In the genomic region with DNA sequence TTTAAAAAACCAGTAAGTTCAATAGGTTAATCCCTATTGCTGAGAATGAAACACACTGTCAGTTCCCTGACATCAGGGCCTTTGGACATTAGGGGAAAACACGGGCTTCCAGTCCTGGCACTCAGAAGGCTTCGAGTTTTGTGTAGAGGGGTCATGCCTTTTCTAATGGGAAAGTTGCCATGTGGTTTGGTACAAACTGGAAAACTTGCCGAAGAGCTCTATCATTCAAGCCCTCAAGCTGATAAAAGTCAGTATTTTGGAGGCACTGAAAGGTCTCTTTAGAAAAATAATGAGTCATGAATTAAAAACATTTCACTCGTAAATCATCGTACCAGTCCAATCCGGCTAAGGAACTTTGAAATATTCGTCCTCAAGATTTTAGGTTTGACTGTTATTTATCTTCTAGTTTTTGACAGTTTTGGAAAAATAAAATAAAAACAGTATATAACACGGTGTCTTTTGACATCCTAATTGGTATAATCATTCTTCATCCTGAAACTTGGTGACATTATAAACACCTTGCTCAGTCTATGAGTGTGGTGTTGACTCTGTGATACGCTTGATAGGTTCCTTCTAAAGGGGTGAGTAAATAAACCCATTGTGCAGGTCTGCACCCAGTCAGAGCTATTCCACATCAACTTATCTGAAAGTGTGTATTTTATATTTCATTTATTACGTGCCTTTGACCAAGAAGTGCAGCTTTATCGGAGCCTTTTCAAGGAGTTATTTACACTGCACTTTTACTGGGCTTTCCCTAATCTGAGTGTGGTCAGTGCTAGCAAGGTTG, we compare ENCODE assay signal across 13 mouse cellular contexts.
A peak's percentile ranks its signal among the peaks of the same experiment; 100 is the strongest.
DNase-seq lines count a peak whose midpoint lies in the region; ATAC-seq and TF ChIP-seq lines count a peak whose summit lies in the region.
"Had no signal": no experiment of that assay in that cellular context is flagged by ENCODE, and none has a peak within 500 bp of the region (broad histone marks: within the 10 kb centered on the region; RNA-seq: fewer than 3 reads in every experiment).

No protein-coding gene starts in this region.

- no peak overlapping the region for H3K27ac ChIP-seq in intestine, embryonic 15.5 days
- no peak overlapping the region for H3K27ac ChIP-seq in intestine, embryonic 16.5 days (ENCODE audit: low read length)
- H3K27ac ChIP-seq in lung, postnatal 0 days (ENCODE audit: low read length), result no peak overlapping the region
- H3K27ac ChIP-seq in stomach, postnatal 0 days (replicated peaks), result no peak overlapping the region
- H3K27ac ChIP-seq: hindbrain, embryonic 10.5 days had no signal

- peak; percentile 49 for DNase-seq in lung, postnatal 0 days (ENCODE audit: low spot score)
- DNase-seq in lung, adult 2 months, result no peak
- DNase-seq in fibroblast of lung, adult 2 months (ENCODE audit: low read depth), result peak; percentile 82
- DNase-seq in stomach, postnatal 0 days (ENCODE audit: low spot score), result peak; percentile 19
- no peak for DNase-seq in gastrocnemius, postnatal 36 days
- DNase-seq: cerebellum, adult 9-11 months; right cerebral cortex, postnatal 4 days had no signal

- no peak overlapping the region for H3K9ac ChIP-seq in intestine, embryonic 15.5 days
- H3K9ac ChIP-seq in intestine, embryonic 16.5 days (ENCODE audit: low read depth, low read length), result no peak overlapping the region
- no peak overlapping the region for H3K9ac ChIP-seq in lung, postnatal 0 days (replicated peaks; ENCODE audit: low read depth)
- H3K9ac ChIP-seq in stomach, postnatal 0 days (ENCODE audit: low read length), result no peak overlapping the region

- WGBS in intestine, embryonic 15.5 days, result 66% methylated on average over 11 of the region's 11 CpGs
- 57% methylated on average over 11 of the region's 11 CpGs for WGBS in intestine, embryonic 16.5 days
- 37% methylated on average over 11 of the region's 11 CpGs for whole genome bisulfite sequencing in lung, postnatal 0 days
- 52% methylated on average over 11 of the region's 11 CpGs for WGBS in lung, adult 2 months
- WGBS in stomach, postnatal 0 days, result 32% methylated on average over 11 of the region's 11 CpGs

- no peak overlapping the region for H3K4me3 ChIP-seq in intestine, embryonic 15.5 days (replicated peaks)
- H3K4me3 ChIP-seq in intestine, embryonic 16.5 days (ENCODE audit: low read length), result no peak overlapping the region
- H3K4me3 ChIP-seq in lung, postnatal 0 days (ENCODE audit: low read depth, low read length), result no peak overlapping the region
- H3K4me3 ChIP-seq in lung, adult 2 months (replicated peaks; ENCODE audit: extremely low read depth, low read depth, low read length), result no peak overlapping the region
- H3K4me3 ChIP-seq in stomach, postnatal 0 days (ENCODE audit: low read depth, low read length), result no peak overlapping the region
- H3K4me3 ChIP-seq: erythroblast, embryonic 14.5 days; hindbrain, embryonic 10.5 days; megakaryocyte, embryonic 14.5 days had no signal

- peak; percentile 31; the same call in 1 of the 2 replicates for TF ChIP-seq EP300 in lung, postnatal 0 days (IDR thresholded peaks at IDR 0.05)
- no peak for TF ChIP-seq EP300 in stomach, postnatal 0 days (optimal IDR thresholded peaks at IDR 0.05)

- no peaks in the 10 kb centered on the region for H3K36me3 ChIP-seq in intestine, embryonic 15.5 days
- no peaks in the 10 kb centered on the region for H3K36me3 ChIP-seq in intestine, embryonic 16.5 days (ENCODE audit: control insufficient read depth, insufficient read depth, low read length)
- H3K36me3 ChIP-seq in lung, postnatal 0 days (ENCODE audit: insufficient read depth, low read length), result no peaks in the 10 kb centered on the region
- H3K36me3 ChIP-seq in stomach, postnatal 0 days (ENCODE audit: control insufficient read depth, insufficient read depth, low read length), result no peaks in the 10 kb centered on the region
- H3K36me3 ChIP-seq: hindbrain, embryonic 10.5 days had no signal

- intact Hi-C loops in gastrocnemius, postnatal 36 days (cut with DNase I), result loop anchor here (10.0 kb wide), 1 partner anchor 187 kb away; a partner anchor contains a TSS

- TF ChIP-seq POLR2A in lung, adult 2 months (IDR thresholded peaks at IDR 0.05; ENCODE audit: borderline replicate concordance, extremely low read depth, low read depth, low read length), result no peak

- H3K27me3 ChIP-seq in intestine, embryonic 15.5 days (replicated peaks), result no peaks in the 10 kb centered on the region
- no peaks in the 10 kb centered on the region for H3K27me3 ChIP-seq in intestine, embryonic 16.5 days (replicated peaks; ENCODE audit: control insufficient read depth, insufficient read depth, low read length)
- no peaks in the 10 kb centered on the region for H3K27me3 ChIP-seq in lung, postnatal 0 days (replicated peaks; ENCODE audit: insufficient read depth, low read length)
- H3K27me3 ChIP-seq in stomach, postnatal 0 days (ENCODE audit: control insufficient read depth, insufficient read depth, low read length), result no peaks in the 10 kb centered on the region
- H3K27me3 ChIP-seq: megakaryocyte, embryonic 14.5 days had no signal

- TF ChIP-seq CTCF in lung, postnatal 0 days (IDR thresholded peaks at IDR 0.05), result no peak
- no peak for TF ChIP-seq CTCF in lung, adult 2 months (IDR thresholded peaks at IDR 0.05; ENCODE audit: insufficient read depth, low read length)
- no peak for TF ChIP-seq CTCF in stomach, postnatal 0 days (IDR thresholded peaks at IDR 0.05; ENCODE audit: low read depth)

- ATAC-seq in intestine, embryonic 15.5 days, result peak; percentile 70
- no peak for ATAC-seq in intestine, embryonic 16.5 days
- peak; percentile 50 for ATAC-seq in lung, postnatal 0 days
- peak; percentile 94 for ATAC-seq in stomach, postnatal 0 days (ENCODE audit: low FRiP score, low TSS enrichment)

- H3K4me2 ChIP-seq in intestine, embryonic 15.5 days (replicated peaks), result no peak overlapping the region
- H3K4me2 ChIP-seq in intestine, embryonic 16.5 days (ENCODE audit: low read depth, low read length), result no peak overlapping the region
- H3K4me2 ChIP-seq in lung, postnatal 0 days (replicated peaks; ENCODE audit: low read depth, low read length), result no peak overlapping the region
- no peak overlapping the region for H3K4me2 ChIP-seq in stomach, postnatal 0 days (replicated peaks; ENCODE audit: low read depth)
- H3K4me2 ChIP-seq: liver, embryonic 11.5 days had no signal

- no peaks in the 10 kb centered on the region for H3K9me3 ChIP-seq in intestine, embryonic 15.5 days
- H3K9me3 ChIP-seq in intestine, embryonic 16.5 days (ENCODE audit: control insufficient read depth, low read length), result no peaks in the 10 kb centered on the region
- no peaks in the 10 kb centered on the region for H3K9me3 ChIP-seq in lung, postnatal 0 days (ENCODE audit: low read length)
- H3K9me3 ChIP-seq in stomach, postnatal 0 days (ENCODE audit: control insufficient read depth, low read length), result no peaks in the 10 kb centered on the region
- H3K9me3 ChIP-seq: hindbrain, embryonic 10.5 days; megakaryocyte, embryonic 14.5 days had no signal

- H3K4me1 ChIP-seq in intestine, embryonic 15.5 days (replicated peaks), result no peaks in the 10 kb centered on the region
- H3K4me1 ChIP-seq in intestine, embryonic 16.5 days (ENCODE audit: control insufficient read depth, insufficient read depth, low read length), result no peaks in the 10 kb centered on the region
- H3K4me1 ChIP-seq in lung, postnatal 0 days (ENCODE audit: insufficient read depth, low read depth, low read length), result 0 out of 2 replicates have a peak, but pooled peaks cover 6% of the 10 kb centered on the region
- peaks cover 2% of the 10 kb centered on the region; the same call in 1 of the 2 replicates for H3K4me1 ChIP-seq in lung, adult 2 months (ENCODE audit: control insufficient read depth, insufficient read depth, low read length)
- no peaks in the 10 kb centered on the region for H3K4me1 ChIP-seq in stomach, postnatal 0 days (replicated peaks; ENCODE audit: control insufficient read depth, insufficient read depth)
- H3K4me1 ChIP-seq: hindbrain, embryonic 10.5 days had no signal

Comparison
In these comparisons a context has a peak if more than half of its experiments do, and no peak if none do; other contexts are left out.
1. DNase-seq: peak in lung, postnatal 0 days (single experiment), fibroblast of lung, adult 2 months (single experiment) and stomach, postnatal 0 days (single experiment); none in lung, adult 2 months (single experiment) and gastrocnemius, postnatal 36 days (0 of 2).